Mouse (Mus musculus) B cell, adult 2 months (primary cell): ENCODE results near the gene Gjc2.
A peak's percentile ranks its signal among the peaks of the same experiment; 100 is the strongest.
"Not testable (repeated sequence)": the region's sequence is repeated elsewhere in the genome, so short reads cannot be mapped to it uniquely, and the experiment has no call there.

Experiments used
- DNase-seq, 2 experiments: peaks; one replicate each; pipeline ENCODE4 v3.0.0; 2022

Gene Gjc2

DNA sequence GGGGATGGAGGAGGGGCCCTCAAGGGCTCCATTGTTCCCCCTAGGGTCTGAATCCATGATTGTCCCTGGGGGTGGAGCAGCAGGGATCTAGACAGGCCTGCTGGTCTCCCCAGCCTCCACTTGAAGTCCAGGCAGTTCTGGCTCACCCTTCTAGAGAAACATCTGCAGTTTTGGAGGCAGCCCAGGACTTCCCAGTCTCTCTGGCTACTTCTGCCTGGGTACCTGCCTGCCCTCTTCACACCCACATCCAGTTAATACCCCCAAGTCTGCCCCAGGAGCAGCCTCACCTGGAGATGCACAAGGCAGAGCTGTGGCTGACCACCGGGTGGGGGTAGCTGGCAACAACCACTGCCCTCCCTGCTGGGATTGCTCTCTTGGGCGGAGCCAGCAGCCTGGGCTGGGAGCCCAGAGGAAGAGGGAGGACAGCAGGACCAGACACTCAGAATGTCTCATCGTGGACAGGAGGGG lies at the start of gene Gjc2:
Gene Gjc2, minus strand, starts transcription at position 350 of the 468 bp plus-strand sequence.
- no peak for DNase-seq

- DNase-seq = no peak
Measured at GRCm38 (mm10) chr11:59232797-59233196, 49.8 kb upstream of the Gjc2 start.

GRCm38 (mm10) chr11:59230144-59230760 lies 47.2 kb upstream of the Gjc2 start:
- DNase-seq = peak; percentile 71 to 73

DNA sequence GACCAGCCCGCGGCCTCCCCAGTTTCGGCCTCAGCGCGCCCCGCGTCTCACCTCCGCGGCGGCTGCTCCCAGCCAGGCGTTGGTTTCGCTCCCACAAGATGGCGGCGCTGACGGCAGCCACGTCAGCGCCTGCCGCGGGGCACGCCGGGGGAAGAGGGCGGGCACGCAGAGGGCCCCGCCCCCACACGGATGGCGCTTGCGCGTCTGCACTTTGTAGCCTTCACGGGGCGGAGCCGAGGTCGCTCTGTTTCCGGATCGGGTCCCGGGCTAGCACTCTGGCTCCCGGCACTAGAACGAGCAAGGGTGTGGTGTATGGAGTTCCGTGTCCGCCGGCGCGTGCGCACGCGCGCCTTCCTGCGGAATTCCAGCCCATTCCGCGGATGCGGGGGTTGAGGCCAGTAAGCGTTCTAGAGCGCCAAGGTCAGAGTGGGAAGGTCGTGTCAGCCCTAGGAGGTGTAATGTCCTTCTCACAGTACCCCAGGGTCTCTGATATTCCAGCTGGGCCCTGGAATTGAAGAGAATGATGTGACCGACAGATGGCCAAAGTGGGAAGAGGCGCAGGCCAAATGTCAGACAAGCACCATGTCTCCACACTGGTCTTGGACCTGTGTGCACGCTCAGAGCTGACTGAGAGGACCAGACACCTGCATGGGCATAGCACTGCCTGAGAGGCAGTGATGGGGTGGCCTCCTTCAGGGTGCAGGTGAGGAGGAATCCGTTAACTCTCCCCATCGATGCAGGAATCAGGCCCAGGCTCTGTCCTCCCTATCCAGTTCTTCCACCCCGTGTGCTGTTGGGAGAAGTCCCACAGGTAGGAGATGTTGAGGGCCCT lies 45.3 kb upstream of the Gjc2 start, which contains the start of gene Arf1:
Gene Arf1, minus strand, starts transcription at position 149 of the 832 bp plus-strand sequence.
- peak; percentile 98 for DNase-seq

GRCm38 (mm10) chr11:59227604-59228121 lies 44.6 kb upstream of the Gjc2 start:
- DNase-seq = peak in 1 of 2 experiments; percentile 34

DNA sequence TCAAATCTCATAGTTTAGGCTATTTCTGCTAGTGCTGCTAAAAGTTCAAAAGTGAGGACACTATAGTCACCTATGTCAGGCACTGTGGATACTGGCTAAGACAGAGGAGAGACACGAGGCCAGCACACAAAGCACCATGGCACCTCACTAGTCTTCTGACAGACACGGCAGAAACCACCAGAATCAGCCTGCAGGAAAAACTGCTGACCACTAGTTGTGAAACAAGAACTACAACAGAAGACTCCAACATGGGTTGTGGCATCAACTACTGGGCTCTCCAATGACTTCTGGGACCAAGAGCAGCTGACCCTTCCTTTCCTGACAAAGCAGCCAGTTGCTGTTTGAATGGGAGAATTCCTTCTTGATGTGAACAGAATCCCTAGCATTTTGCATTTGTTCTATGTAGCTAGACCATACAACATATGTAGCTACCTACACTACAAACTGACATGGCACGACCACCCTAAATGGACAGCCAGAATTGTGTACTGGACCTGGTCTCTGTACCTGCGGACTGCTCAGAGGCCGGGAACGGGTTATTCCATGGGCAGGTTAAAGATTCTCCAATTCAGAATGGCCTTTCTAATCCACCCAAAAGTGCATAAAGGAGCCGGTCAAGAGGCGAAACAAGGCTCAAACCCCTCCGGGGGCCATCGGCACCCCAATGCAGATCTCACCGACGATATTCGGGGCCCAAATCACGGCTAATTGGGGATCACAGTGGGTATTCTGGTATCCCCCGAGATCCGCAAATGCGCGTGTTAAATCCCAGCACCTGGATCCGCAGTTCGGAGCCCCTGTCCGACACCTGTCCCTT lies 44.0 kb upstream of the Gjc2 start:
- DNase-seq = peak in 1 of 2 experiments; percentile 25

DNA sequence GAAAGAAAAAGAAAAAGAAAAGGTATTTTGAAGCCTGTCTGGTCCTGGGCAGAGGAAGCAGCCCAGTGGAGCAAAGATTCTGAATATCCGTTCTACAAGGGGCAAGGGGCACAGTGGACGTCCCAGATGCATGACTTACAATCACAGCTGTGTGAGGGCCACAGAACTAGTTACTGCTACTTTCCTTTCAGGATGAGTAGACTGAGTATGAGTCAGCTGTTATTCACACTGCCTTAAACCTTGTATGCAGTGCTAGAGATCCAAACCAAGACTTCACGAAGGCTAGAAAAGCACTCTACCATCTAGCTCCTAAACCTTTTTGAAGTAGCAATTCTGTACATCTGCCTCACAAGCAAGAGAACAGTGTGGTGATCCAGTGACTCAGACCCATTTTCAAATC lies 43.2 kb upstream of the Gjc2 start:
- DNase-seq = no peak

GRCm38 (mm10) chr11:59225167-59225566 lies 42.2 kb upstream of the Gjc2 start:
- DNase-seq = no peak

GRCm38 (mm10) chr11:59224470-59224869 lies 41.5 kb upstream of the Gjc2 start:
- DNase-seq = no peak

GRCm38 (mm10) chr11:59224025-59224424 lies 41.0 kb upstream of the Gjc2 start:
- no peak for DNase-seq

- no peak for DNase-seq
Measured at GRCm38 (mm10) chr11:59222306-59222705, 39.3 kb upstream of the Gjc2 start.

DNA sequence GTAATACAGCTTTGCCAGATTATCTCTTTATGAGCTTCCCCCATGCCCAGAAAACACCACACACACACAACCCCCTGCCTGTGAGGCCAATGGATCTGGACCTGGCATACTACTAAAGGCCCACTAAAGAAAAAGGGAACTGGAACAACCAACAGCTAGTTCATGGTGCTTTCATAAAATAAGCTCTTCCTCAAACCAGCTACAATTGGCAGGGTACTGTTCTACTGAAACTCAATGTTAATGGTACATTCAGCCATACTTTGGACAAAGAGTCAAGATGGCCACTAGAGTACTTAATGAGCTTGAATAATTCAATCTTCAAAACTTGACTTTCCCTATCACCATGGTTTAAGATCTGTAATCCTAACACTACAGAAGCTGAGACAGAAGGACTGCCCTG lies 38.6 kb upstream of the Gjc2 start:
- DNase-seq = peak in 1 of 2 experiments; percentile 32

DNA sequence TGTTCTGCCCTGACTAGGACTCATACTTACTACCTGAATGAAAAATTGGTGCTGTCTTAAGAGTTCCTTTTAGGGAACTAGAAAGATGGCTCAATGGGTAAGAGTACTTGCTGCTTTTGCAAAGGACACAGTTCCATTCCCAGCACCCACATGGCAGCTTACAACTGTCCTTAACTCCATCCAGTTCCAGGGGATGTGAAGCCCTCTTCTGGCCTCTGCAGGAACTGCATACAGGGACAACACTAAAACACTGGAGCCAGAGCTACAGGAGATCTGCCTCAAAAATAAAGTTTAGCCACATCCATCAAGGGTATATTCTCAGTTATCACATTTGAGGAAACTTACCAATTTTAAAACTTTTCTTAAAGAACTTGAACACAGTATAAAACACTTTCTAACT lies 36.1 kb upstream of the Gjc2 start:
- DNase-seq = peak; percentile 61 to 64

GRCm38 (mm10) chr11:59218389-59218998 lies 35.5 kb upstream of the Gjc2 start:
- DNase-seq = no peak

- DNase-seq = no peak
Measured at GRCm38 (mm10) chr11:59216955-59217354, 33.9 kb upstream of the Gjc2 start.

- no peak for DNase-seq
Measured at GRCm38 (mm10) chr11:59212892-59213494, 30.0 kb upstream of the Gjc2 start.

GRCm38 (mm10) chr11:59212320-59212719 lies 29.3 kb upstream of the Gjc2 start:
- peak; percentile 71 to 74 for DNase-seq

GRCm38 (mm10) chr11:59211561-59211960 lies 28.5 kb upstream of the Gjc2 start:
- not testable (repeated sequence) for DNase-seq

DNA sequence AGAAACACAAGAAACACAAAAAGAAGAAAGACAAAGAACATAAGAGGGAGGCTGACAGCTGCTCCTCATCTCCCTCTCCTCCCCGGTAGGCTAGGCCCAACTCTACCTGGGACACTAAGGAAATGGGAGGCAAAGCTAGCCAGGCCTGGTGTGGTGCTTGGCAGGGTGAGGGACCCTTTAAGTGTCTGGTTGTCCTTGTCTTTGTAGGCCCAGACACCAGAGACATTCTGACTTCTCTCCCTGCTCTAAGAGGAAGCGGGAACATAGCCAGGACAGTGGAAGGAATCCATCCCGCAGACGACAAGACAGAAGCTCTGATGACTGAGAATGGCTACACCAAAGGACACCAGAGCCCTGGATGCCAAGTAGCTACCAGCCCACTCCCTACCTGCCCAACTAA lies 27.0 kb upstream of the Gjc2 start:
- no peak for DNase-seq

DNA sequence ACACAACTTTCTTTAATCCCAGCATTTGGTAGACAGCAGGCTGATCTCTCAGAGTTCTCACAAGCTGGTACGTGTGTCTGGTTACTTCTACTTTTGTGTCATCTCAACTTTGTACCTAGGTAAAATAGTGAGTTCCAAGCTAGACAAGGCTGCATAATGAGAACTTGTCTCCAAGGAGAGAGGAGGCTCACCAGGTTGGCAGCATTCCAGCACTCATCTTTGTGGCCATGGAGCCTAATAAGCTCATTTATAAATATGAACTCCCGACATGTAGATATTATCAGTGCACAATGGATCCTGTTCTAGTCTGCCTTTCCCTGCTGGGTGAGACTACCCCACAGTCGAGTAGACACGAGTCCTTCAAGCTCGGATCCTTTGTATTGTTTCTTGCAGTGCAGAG lies 26.6 kb upstream of the Gjc2 start:
- no peak for DNase-seq

DNA sequence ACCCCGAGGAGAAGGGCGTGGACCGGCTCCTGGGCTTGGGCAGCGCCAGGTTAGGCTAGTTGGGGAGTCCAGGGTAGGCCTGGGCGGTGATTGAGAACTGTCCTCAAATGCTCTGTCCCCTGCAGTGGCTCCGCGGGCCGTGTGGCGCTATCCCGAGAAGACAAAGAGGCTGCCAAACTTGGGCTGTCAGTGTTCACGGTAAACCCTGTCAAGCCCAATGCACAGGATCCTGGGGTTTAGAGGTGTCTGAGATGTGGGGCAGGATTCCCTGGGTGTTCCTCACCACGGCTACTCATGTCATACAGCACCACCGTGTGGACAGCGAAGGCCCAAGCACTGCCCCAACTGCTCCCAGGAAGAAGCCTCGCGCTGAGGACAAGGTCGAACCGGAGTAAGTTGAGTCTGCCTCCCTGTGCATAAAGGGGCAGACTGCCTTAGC lies 26.0 kb upstream of the Gjc2 start:
- peak; percentile 60 to 61 for DNase-seq
